Mouse (Mus musculus): ENCODE data around the gene Endov.
A peak's percentile ranks its signal among the peaks of the same experiment; 100 is the strongest.

The Endov gene

GRCm38 (mm10) chr11:119516677-119517361, 25.7 kb downstream of the Endov start:
- DNase-seq (ENCODE audit: low read depth, low spot score): no peak

GRCm38 (mm10) chr11:119519387-119519786, 28.2 kb downstream of the Endov start:
- DNase-seq (ENCODE audit: low read depth, low spot score): no peak

GRCm38 (mm10) chr11:119520005-119520712, 29.0 kb downstream of the Endov start:
- DNase-seq (ENCODE audit: low read depth, low spot score): no peak

GRCm38 (mm10) chr11:119520713-119521063, 29.5 kb downstream of the Endov start:
- DNase-seq (ENCODE audit: low read depth, low spot score): no peak

- DNase-seq (ENCODE audit: low read depth, low spot score): no peak
Observed at GRCm38 (mm10) chr11:119521920-119522710, 31.0 kb downstream of the Endov start.

- no peak for DNase-seq (ENCODE audit: low read depth, low spot score)
Observed at GRCm38 (mm10) chr11:119522779-119523178, 31.6 kb downstream of the Endov start.

GRCm38 (mm10) chr11:119523392-119523791, 32.2 kb downstream of the Endov start:
- DNase-seq (ENCODE audit: low read depth, low spot score): no peak

- DNase-seq (ENCODE audit: low read depth, low spot score): peak; percentile 13
Observed at GRCm38 (mm10) chr11:119524545-119524949, 33.4 kb downstream of the Endov start.

GRCm38 (mm10) chr11:119526068-119526966, 35.2 kb downstream of the Endov start:
- no peak for DNase-seq (ENCODE audit: low read depth, low spot score)

GRCm38 (mm10) chr11:119528930-119529329, 37.8 kb downstream of the Endov start:
- no peak for DNase-seq (ENCODE audit: low read depth, low spot score)

GRCm38 (mm10) chr11:119532460-119532859, 41.3 kb downstream of the Endov start:
- DNase-seq (ENCODE audit: low read depth, low spot score): no peak

GRCm38 (mm10) chr11:119533745-119534144, 42.6 kb downstream of the Endov start:
- DNase-seq (ENCODE audit: low read depth, low spot score): no peak

- DNase-seq (ENCODE audit: low read depth, low spot score): no peak
Observed at GRCm38 (mm10) chr11:119539944-119540343, 48.8 kb downstream of the Endov start.

GRCm38 (mm10) chr11:119540560-119540959, 49.4 kb downstream of the Endov start:
- DNase-seq (ENCODE audit: low read depth, low spot score): no peak

- DNase-seq (ENCODE audit: low read depth, low spot score): no peak
Observed at GRCm38 (mm10) chr11:119541082-119541481, 49.9 kb downstream of the Endov start.

GRCm38 (mm10) chr11:119542371-119542770, 51.2 kb downstream of the Endov start:
- no peak for DNase-seq (ENCODE audit: low read depth, low spot score)

GRCm38 (mm10) chr11:119542886-119543285, 51.7 kb downstream of the Endov start:
- no peak for DNase-seq (ENCODE audit: low read depth, low spot score)

GRCm38 (mm10) chr11:119543816-119544517, 52.8 kb downstream of the Endov start:
- DNase-seq (ENCODE audit: low read depth, low spot score): no peak

- DNase-seq (ENCODE audit: low read depth, low spot score): no peak
Observed at GRCm38 (mm10) chr11:119544518-119545105, 53.5 kb downstream of the Endov start.

GRCm38 (mm10) chr11:119545281-119545680, 54.1 kb downstream of the Endov start:
- no peak for DNase-seq (ENCODE audit: low read depth, low spot score)
